Mouse (Mus musculus) cerebral cortex, adult 2 months (tissue): ENCODE results near the gene Rassf8.

Experiments used
- WGBS: fragments of 180-500 bp; shearing (Covaris S2); methylation state at CpG from one replicate; pipeline ENCODE4 v1.1.7; 2018; 5-methylcytosine and 5-hydroxymethylcytosine counted together

Gene Rassf8

GRCm38 (mm10) chr6:145823588-145824234, 77.2 kb downstream of the Rassf8 start:
- WGBS, result 67% methylated on average over 5 of the region's 5 CpGs

- WGBS, result 97% methylated on average over 4 of the region's 4 CpGs
Observed at GRCm38 (mm10) chr6:145826305-145826704, 79.8 kb downstream of the Rassf8 start.

- WGBS, result 89% methylated on average over 16 of the region's 16 CpGs
Observed at GRCm38 (mm10) chr6:145829062-145829835, 82.7 kb downstream of the Rassf8 start.

GRCm38 (mm10) chr6:145830117-145830516, 83.6 kb downstream of the Rassf8 start:
- 10% methylated on average over 8 of the region's 8 CpGs for WGBS

- 24% methylated on average over 9 of the region's 9 CpGs for WGBS
Observed at GRCm38 (mm10) chr6:145830617-145831016, 84.1 kb downstream of the Rassf8 start.

- 55% methylated on average over 8 of the region's 8 CpGs for WGBS
Observed at GRCm38 (mm10) chr6:145832927-145833326, 86.4 kb downstream of the Rassf8 start.

- 83% methylated on average over 6 of the region's 6 CpGs for WGBS
Observed at GRCm38 (mm10) chr6:145835359-145835758, 88.8 kb downstream of the Rassf8 start.

GRCm38 (mm10) chr6:145845611-145846010, 99.1 kb downstream of the Rassf8 start:
- 64% methylated on average over 5 of the region's 5 CpGs for WGBS

- 88% methylated on average over 1 of the region's 1 CpGs for WGBS
Observed at GRCm38 (mm10) chr6:145846076-145846475, 99.5 kb downstream of the Rassf8 start.

- WGBS, result 83% methylated on average over 6 of the region's 6 CpGs
Observed at GRCm38 (mm10) chr6:145846948-145847347, 100.4 kb downstream of the Rassf8 start.

GRCm38 (mm10) chr6:145847661-145848060, 101.1 kb downstream of the Rassf8 start:
- WGBS, result 94% methylated on average over 8 of the region's 8 CpGs

GRCm38 (mm10) chr6:145850789-145851188, 104.2 kb downstream of the Rassf8 start:
- WGBS, result 67% methylated on average over 2 of the region's 2 CpGs

GRCm38 (mm10) chr6:145851956-145852355, 105.4 kb downstream of the Rassf8 start:
- 78% methylated on average over 11 of the region's 11 CpGs for WGBS

GRCm38 (mm10) chr6:145852708-145853107, 106.2 kb downstream of the Rassf8 start:
- WGBS, result 70% methylated on average over 7 of the region's 7 CpGs

GRCm38 (mm10) chr6:145853356-145854079, 107.0 kb downstream of the Rassf8 start:
- 96% methylated on average over 10 of the region's 10 CpGs for WGBS

GRCm38 (mm10) chr6:145854756-145855155, 108.2 kb downstream of the Rassf8 start:
- 60% methylated on average over 5 of the region's 5 CpGs for WGBS

- WGBS, result 7% methylated on average over 28 of the region's 28 CpGs
Observed at GRCm38 (mm10) chr6:145855720-145856551, 109.4 kb downstream of the Rassf8 start.

GRCm38 (mm10) chr6:145857428-145857827, 110.9 kb downstream of the Rassf8 start:
- WGBS, result 91% methylated on average over 7 of the region's 7 CpGs

- WGBS, result 74% methylated on average over 8 of the region's 8 CpGs
Observed at GRCm38 (mm10) chr6:145858414-145858813, 111.9 kb downstream of the Rassf8 start.

- WGBS, result 41% methylated on average over 2 of the region's 2 CpGs
Observed at GRCm38 (mm10) chr6:145860350-145860749, 113.8 kb downstream of the Rassf8 start.

GRCm38 (mm10) chr6:145861462-145862227, 115.1 kb downstream of the Rassf8 start:
- 68% methylated on average over 9 of the region's 9 CpGs for WGBS
